In the genomic region with DNA sequence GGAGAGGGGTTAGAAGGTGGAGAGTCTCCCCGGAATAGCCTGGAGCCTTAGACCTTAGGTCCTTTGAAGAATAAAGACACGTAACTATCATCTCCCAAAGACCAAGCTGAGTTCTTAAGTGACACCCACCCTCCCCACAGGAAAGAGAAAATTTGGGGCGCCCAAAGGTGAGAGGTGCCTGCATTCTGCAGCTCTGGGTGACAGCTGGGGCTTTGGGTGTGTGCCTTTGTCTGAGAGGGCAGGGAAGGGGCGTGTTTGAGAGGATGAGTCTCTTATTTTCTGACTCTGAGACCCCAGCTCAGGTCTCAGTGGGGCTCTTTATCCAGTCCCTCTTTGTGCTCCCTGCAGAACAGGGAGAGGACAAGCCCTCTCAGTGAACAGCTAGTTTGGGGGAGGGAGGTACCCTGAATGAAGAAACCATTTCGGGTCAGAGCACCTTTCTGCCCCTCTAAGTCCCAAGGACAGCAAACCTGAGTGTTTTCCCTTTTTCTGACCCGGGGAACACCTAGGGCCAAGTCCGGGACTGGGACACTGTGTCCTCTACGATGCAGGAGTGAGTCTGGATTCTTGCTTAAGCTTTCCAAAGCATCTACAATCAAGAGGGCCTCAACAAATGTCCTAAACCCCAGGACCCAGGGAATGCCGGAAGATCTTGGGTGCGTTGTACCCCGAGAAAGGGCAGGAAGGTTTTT, we compare ENCODE assay signal across 8 mouse cellular contexts. TPM values are rescaled to one million over a fixed set of nuclear protein-coding genes. Genes with fewer than 3 reads are reported as not detected.
A peak's percentile ranks its signal among the peaks of the same experiment; 100 is the strongest.
DNase-seq lines count a peak whose midpoint lies in the region; ATAC-seq and TF ChIP-seq lines count a peak whose summit lies in the region.

No protein-coding gene starts in this region.

- H3K4me1 ChIP-seq in liver, adult 2 months (ENCODE audit: control insufficient read depth, insufficient read depth, low read length), result peaks cover 30% of the 10 kb centered on the region
- H3K4me1 ChIP-seq in embryonic facial prominence, embryonic 15.5 days, result peaks cover 47% of the 10 kb centered on the region
- peaks cover 42% of the 10 kb centered on the region for H3K4me1 ChIP-seq in limb, embryonic 14.5 days (ENCODE audit: control insufficient read depth, insufficient read depth, low read length)
- peaks cover 33% of the 10 kb centered on the region for H3K4me1 ChIP-seq in stomach, embryonic 15.5 days

- H3K79me2 ChIP-seq in liver, adult 2 months (ENCODE audit: control insufficient read depth, insufficient read depth, low read length), result peaks cover 31% of the 10 kb centered on the region; the same call in 1 of the 2 replicates

- DNase-seq in liver, adult 2 months (ENCODE audit: extremely low read depth, low read depth, low spot score), result peak; percentile 73
- no peak for DNase-seq in liver
- no peak for DNase-seq in limb, embryonic 14.5 days (ENCODE audit: low spot score)
- DNase-seq in left cerebral cortex, postnatal 10 days (ENCODE audit: extremely low spot score in 1 of 2, low spot score in 2 of 2), result no peak
- no peak for DNase-seq in urinary bladder, postnatal 4 days (ENCODE audit: low spot score in 2 of 2)

- intact Hi-C loops in left cerebral cortex, postnatal 10 days (cut with DNase I), result no loop called here

- WGBS in liver, adult 2 months, result 17% methylated on average over 11 of the region's 11 CpGs
- 7% methylated on average over 11 of the region's 11 CpGs for WGBS in embryonic facial prominence, embryonic 15.5 days
- WGBS in limb, embryonic 14.5 days, result 7% methylated on average over 11 of the region's 11 CpGs
- WGBS in stomach, embryonic 15.5 days, result 9% methylated on average over 11 of the region's 11 CpGs

- peak overlapping the region; percentile 94 for H3K4me3 ChIP-seq in liver, adult 2 months (ENCODE audit: insufficient read depth, low read depth, low read length)
- H3K4me3 ChIP-seq in embryonic facial prominence, embryonic 15.5 days (replicated peaks), result peak overlapping the region; percentile 90
- H3K4me3 ChIP-seq in limb, embryonic 14.5 days (replicated peaks; ENCODE audit: low read length), result peak overlapping the region; percentile 97
- peak overlapping the region; percentile 87 for H3K4me3 ChIP-seq in stomach, embryonic 15.5 days (replicated peaks)

- peak overlapping the region; percentile 97 for H3K9ac ChIP-seq in liver, adult 2 months (ENCODE audit: low read depth, low read length)
- peak overlapping the region; percentile 93 for H3K9ac ChIP-seq in embryonic facial prominence, embryonic 15.5 days
- peak overlapping the region; percentile 93 for H3K9ac ChIP-seq in limb, embryonic 14.5 days (ENCODE audit: low read depth, low read length, severe bottlenecking)
- H3K9ac ChIP-seq in stomach, embryonic 15.5 days, result peak overlapping the region; percentile 96

- no peaks in the 10 kb centered on the region for H3K36me3 ChIP-seq in liver, adult 2 months (ENCODE audit: control insufficient read depth, insufficient read depth, low read length)
- peaks cover 10% of the 10 kb centered on the region; the same call in 1 of the 2 replicates for H3K36me3 ChIP-seq in embryonic facial prominence, embryonic 15.5 days
- H3K36me3 ChIP-seq in limb, embryonic 14.5 days (ENCODE audit: control insufficient read depth, insufficient read depth, low read length), result peaks cover 31% of the 10 kb centered on the region
- no peaks in the 10 kb centered on the region for H3K36me3 ChIP-seq in stomach, embryonic 15.5 days

- TF ChIP-seq POLR2A in liver, adult 2 months (IDR thresholded peaks at IDR 0.05; ENCODE audit: extremely low read depth, insufficient read depth, low read length), result no peak
- no peak for TF ChIP-seq POLR2A in limb, embryonic 14.5 days (IDR thresholded peaks at IDR 0.05; ENCODE audit: borderline replicate concordance, extremely low read depth, insufficient read depth, insufficient read length)

- no peak for ATAC-seq in embryonic facial prominence, embryonic 15.5 days (ENCODE audit: insufficient number of reproducible peaks, low FRiP score, low TSS enrichment, low read depth)
- no peak for ATAC-seq in limb, embryonic 14.5 days (ENCODE audit: low FRiP score, low read depth)
- ATAC-seq in stomach, embryonic 15.5 days (ENCODE audit: insufficient read depth, low FRiP score, low read depth), result no peak
- no peak for ATAC-seq in megakaryocyte-erythroid progenitor cell, adult 5-6 weeks (replicated peaks; ENCODE audit: low FRiP score, low TSS enrichment, poor library complexity, severe bottlenecking)

- peak overlapping the region; percentile 92 for H3K4me2 ChIP-seq in embryonic facial prominence, embryonic 15.5 days (replicated peaks)
- peak overlapping the region; percentile 72 for H3K4me2 ChIP-seq in limb, embryonic 14.5 days (replicated peaks; ENCODE audit: low read depth, low read length, severe bottlenecking)
- peak overlapping the region; percentile 96 for H3K4me2 ChIP-seq in stomach, embryonic 15.5 days

- no peaks in the 10 kb centered on the region for H3K27me3 ChIP-seq in liver, adult 2 months (ENCODE audit: control insufficient read depth, insufficient read depth, low read length)
- no peaks in the 10 kb centered on the region for H3K27me3 ChIP-seq in embryonic facial prominence, embryonic 15.5 days
- no peaks in the 10 kb centered on the region for H3K27me3 ChIP-seq in limb, embryonic 14.5 days (ENCODE audit: control insufficient read depth, insufficient read depth, low read length)
- H3K27me3 ChIP-seq in stomach, embryonic 15.5 days (replicated peaks), result no peaks in the 10 kb centered on the region

- peak overlapping the region; percentile 89 for H3K27ac ChIP-seq in liver, adult 2 months (replicated peaks; ENCODE audit: insufficient read depth, low read depth, low read length)
- peak overlapping the region; percentile 88; the same call in 1 of the 2 replicates for H3K27ac ChIP-seq in embryonic facial prominence, embryonic 15.5 days (replicated peaks)
- peak overlapping the region; percentile 92 for H3K27ac ChIP-seq in limb, embryonic 14.5 days (replicated peaks; ENCODE audit: low read depth, low read length)
- H3K27ac ChIP-seq in stomach, embryonic 15.5 days, result no peak overlapping the region

- TF ChIP-seq CTCF in liver, adult 2 months (IDR thresholded peaks at IDR 0.05; ENCODE audit: low read depth, low read length), result no peak

- no peaks in the 10 kb centered on the region for H3K9me3 ChIP-seq in embryonic facial prominence, embryonic 15.5 days (replicated peaks)
- no peaks in the 10 kb centered on the region for H3K9me3 ChIP-seq in limb, embryonic 14.5 days (ENCODE audit: control insufficient read depth, low read length)
- no peaks in the 10 kb centered on the region for H3K9me3 ChIP-seq in stomach, embryonic 15.5 days

RNA-seq across cellular contexts. Expression of a gene that starts 1.1 kb away (rescaled TPM):
- 12.2 and 13.5 TPM in 2 replicates for total RNA-seq in liver, adult 2 months (2014; rRNA removed)
- 17.1 and 21.6 TPM in 2 replicates for polyA plus RNA-seq in liver, adult 2 months (2012; rRNA removed)
- polyA plus RNA-seq in embryonic facial prominence, embryonic 15.5 days (2015; fragmentation: Nextera tagmentation; extraction: Ambion mirVana), result 36.0 and 40.1 TPM in 2 replicates
- polyA plus RNA-seq in limb, embryonic 14.5 days (2012; rRNA removed), result 47.9 and 68.3 TPM in 2 replicates
- polyA plus RNA-seq in limb, embryonic 14.5 days (2014; fragmentation: Nextera tagmentation; extraction: Ambion mirVana), result 50.9 and 59.6 TPM in 2 replicates
- polyA plus RNA-seq in stomach, embryonic 15.5 days (2015; fragmentation: Nextera tagmentation; extraction: Ambion mirVana), result 19.1 and 21.5 TPM in 2 replicates
- total RNA-seq in left cerebral cortex, postnatal 10 days (2021), result 100 to 1,000 TPM; 142 to 147 TPM
- total RNA-seq in megakaryocyte-erythroid progenitor cell, adult 5-6 weeks (2014; fragmentation: Nextera tagmentation), result 6.6 and 7.0 TPM in 2 replicates
- total RNA-seq in megakaryocyte-erythroid progenitor cell, adult 5-6 weeks (2017), result 2.9 and 5.2 TPM in 2 replicates
